Mouse (Mus musculus): ENCODE measurements at regions not wholly inside any gene's neighbourhood (a gene's known extent, or its start where the extent isn't known, plus 50 kb on each side); places are given as distances from the start of the nearest gene placed in this dataset.

DNA sequence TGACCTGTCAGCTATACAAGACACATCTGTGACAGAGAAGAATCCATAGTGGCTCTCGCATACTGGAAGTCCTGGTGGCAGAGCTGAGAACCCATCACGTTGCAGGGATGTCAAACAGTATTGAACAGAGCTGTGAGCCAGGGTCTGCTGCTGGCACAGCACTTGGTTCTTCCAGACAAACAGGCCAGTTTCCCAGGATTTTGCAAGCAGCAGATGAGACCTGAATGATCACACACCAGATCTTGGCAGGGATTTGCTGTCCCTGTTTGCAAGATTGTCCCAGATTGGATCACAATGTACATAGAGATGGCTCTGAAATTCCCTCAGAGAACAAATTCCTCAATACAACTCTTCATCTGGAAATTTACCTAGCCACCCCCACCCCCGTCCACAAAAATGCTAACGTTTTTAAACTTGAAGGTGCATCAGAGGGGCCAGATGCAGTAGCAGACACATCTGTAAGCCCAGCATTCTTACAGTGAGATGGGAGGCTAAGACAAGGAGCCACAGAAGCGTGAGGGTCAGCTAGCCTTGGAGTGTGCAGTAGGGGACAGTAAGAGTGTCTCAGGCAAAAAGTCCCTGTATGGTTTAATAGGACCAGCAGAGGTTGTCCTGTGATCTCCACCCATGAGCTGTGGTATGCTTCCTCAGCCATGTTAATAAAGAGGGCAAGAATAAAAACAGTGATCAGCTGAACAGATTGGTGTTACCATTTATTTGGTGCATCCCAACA lies 307.8 kb downstream of the Gadd45g start:
- TF ChIP-seq GATA1 (IDR thresholded peaks at IDR 0.05; ENCODE audit: low read length): no peak
- TF ChIP-seq TAL1 (IDR thresholded peaks at IDR 0.05; ENCODE audit: low read length): no peak

Measured in erythroblast, embryonic 14.5 days (primary cell).